Mouse (Mus musculus) erythroid progenitor cell, adult 5-6 weeks (primary cell): Measurements from ENCODE around the gene Ly6g6f. TPM values are rescaled to one million over a fixed set of nuclear protein-coding genes. Genes with fewer than 3 reads are reported as not detected.

Source experiments
- ATAC-seq: replicated peaks from 2 replicates; pipeline ENCODE4 v1.8.0; 2016; ENCODE audit warnings: moderate number of reproducible peaks, mild to moderate bottlenecking, moderate TSS enrichment, inconsistent platforms; ENCODE audit not compliant: poor library complexity, low FRiP score, severe bottlenecking
- total RNA-seq, 2 experiments: library from RNA; stranded (forward) in 1 of 2; stranded (reverse) in 1 of 2; fragments of 150-400 nt in 1 of 2; fragments of 186-747, 209-891 nt in 1 of 2; gene quantifications; 2 replicates each; pipeline versions ENCODE4 v1.2.3 to v1.2.4; 2015 to 2017; ENCODE audit warnings: low replicate concordance in 2 of 2

The Ly6g6f gene
- total RNA-seq, 2 experiments from 2014 or later: 3.8 TPM; not detected in 1

- peak; percentile 85 for ATAC-seq
Measured at GRCm38 (mm10) chr17:35058911-35059892, 26.2 kb downstream of the Ly6g6f start, which contains the start of gene Ddah2. Gene Ddah2, plus strand, starts transcription at chr17:35059035.

DNA sequence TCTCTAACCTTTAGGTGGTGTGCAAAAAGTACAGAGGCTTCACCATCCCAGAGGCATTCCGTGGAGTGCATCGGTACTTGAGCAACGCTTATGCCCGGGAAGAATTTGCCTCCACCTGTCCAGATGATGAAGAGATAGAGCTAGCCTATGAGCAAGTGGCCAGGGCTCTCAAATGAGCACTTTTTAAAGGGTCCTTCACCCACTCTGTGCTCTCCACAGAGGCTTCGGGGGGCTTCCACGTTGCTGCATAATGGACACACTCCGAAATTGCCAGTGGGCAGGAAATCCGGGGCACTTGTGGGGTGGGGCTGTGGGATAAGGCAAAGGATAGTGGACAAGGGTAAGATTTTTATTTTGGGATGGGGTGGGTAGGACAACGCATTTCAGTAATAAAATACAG is 27.1 kb downstream of the Ly6g6f start:
- ATAC-seq: no peak

DNA sequence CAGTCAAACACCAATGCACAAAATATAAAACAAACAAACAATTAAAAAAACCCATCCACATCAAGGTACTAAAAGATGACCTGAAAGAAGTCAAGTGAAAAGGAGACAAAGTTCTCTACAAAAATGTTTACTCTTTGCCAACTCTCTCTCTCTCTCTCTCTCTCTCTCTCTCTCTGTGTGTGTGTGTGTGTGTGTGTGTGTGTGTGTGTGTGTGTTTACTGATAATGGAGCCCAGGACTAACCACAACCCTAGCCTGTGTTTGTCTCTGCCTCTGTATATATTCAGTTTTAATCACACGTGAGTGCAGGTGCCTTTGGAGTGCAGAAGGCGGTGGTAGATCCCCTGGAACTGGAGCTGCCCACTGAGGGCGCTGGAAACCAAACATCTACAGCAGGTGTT is 28.3 kb downstream of the Ly6g6f start:
- no peak for ATAC-seq

GRCm38 (mm10) chr17:35055691-35056495 is 29.5 kb downstream of the Ly6g6f start:
- no peak for ATAC-seq

GRCm38 (mm10) chr17:35052271-35052798 is 33.1 kb downstream of the Ly6g6f start:
- no peak for ATAC-seq

GRCm38 (mm10) chr17:35051156-35052086 is 34.0 kb downstream of the Ly6g6f start:
- ATAC-seq: 0 out of 2 replicates have a peak, but pooled peaks have one; percentile 31

DNA sequence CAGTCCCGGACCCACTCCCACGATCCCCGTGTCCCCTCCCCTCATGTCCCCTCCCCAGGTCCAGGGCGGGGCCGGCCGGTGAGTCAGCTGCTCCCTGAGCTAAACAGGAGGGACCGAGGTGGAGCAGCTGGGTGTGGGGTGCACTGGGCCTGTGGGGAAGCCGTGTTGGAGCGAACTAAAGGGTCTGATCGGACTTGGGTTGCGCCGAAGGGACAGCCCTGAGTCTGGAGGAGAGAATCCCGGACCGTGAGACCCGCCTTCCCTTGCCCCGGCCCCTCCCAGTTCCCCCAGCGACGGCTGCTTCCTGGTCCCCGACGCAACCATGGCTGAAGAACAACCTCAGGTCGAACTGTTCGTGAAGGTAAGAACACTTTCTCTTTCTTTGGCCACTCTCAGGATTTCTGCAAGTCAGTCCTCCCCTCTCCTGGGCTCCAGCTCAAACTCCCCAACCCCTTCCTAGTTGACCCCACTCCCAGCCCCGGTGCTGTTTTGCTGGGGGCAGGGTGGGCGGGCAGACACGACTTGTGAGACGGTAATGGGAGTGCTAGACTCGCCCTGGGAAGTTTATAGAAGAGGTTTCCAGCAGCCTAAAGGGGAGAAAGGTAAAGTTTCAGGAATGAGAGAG is 35.2 kb downstream of the Ly6g6f start:
- peak; percentile 41 for ATAC-seq

- no peak for ATAC-seq
Measured at GRCm38 (mm10) chr17:35049561-35050016, 35.8 kb downstream of the Ly6g6f start, which contains the start of gene Clic1. Gene Clic1, plus strand, starts transcription at chr17:35049966.

DNA sequence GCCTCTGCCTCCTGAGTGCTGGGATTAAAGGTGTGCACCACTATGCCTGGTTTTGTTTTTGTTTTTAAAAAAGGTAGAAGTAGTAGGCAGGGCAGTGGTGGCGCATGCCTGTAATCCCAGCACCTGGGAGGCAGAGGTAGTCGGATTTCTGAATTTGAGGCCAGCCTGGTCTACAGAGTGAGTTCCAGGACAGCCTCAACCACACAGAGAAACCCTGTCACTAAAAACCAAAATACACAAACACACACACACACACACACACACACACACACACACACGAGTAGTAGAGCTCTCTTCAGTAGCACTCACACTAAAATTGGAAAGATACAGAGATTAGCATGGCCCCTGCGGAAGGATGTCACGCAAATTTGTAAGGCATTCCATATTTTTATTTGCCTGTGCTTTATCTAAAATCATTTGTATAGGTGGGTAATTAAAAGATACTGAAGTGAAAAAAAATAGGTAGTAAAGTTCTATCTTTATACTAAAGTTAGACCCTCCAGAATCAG is 36.4 kb downstream of the Ly6g6f start:
- no peak for ATAC-seq

DNA sequence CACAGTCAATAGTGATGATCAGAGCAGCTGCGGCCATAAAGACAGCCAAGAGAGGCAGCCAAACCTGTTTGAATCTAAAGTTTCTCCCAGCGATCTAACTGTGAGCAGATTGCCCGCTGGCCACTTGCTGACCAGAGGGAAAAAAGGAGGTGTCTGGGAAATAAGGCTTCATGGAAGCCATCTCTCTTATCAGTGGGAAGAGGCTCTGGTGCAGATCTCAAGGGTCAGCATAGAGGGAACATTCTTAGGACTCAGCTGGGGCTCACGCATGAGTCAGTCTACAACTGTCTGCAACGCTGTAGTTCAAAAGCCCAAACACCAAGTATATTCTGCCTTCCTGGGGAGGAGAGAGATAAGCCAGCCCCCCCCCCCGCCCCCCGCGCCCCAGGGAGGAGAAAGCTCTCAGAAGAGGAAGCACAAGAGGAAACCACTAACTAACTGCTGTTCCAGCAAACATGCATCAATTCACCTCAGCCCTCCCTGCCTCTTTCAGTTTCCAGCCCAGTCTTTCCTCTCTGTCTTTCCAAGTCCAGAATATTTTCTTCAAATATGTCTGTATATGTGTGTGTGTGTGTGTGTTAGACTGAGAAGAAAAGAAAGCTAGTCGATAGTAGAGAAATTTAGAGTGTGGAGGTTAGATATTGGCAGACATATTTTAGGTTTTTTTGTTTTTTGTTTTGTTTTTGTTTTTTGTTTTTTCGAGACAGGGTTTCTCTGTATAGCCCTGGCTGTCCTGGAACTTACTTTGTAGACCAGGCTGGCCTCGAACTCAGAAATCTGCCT is 37.1 kb downstream of the Ly6g6f start:
- ATAC-seq: no peak

GRCm38 (mm10) chr17:35047688-35048087 is 37.7 kb downstream of the Ly6g6f start:
- ATAC-seq: no peak

- ATAC-seq: peak; percentile 82
Measured at GRCm38 (mm10) chr17:35046681-35047455, 38.5 kb downstream of the Ly6g6f start, which contains the start of gene Msh5. Gene Msh5, minus strand, starts transcription at chr17:35046745.

GRCm38 (mm10) chr17:35045807-35046680 is 39.4 kb downstream of the Ly6g6f start:
- ATAC-seq: no peak

DNA sequence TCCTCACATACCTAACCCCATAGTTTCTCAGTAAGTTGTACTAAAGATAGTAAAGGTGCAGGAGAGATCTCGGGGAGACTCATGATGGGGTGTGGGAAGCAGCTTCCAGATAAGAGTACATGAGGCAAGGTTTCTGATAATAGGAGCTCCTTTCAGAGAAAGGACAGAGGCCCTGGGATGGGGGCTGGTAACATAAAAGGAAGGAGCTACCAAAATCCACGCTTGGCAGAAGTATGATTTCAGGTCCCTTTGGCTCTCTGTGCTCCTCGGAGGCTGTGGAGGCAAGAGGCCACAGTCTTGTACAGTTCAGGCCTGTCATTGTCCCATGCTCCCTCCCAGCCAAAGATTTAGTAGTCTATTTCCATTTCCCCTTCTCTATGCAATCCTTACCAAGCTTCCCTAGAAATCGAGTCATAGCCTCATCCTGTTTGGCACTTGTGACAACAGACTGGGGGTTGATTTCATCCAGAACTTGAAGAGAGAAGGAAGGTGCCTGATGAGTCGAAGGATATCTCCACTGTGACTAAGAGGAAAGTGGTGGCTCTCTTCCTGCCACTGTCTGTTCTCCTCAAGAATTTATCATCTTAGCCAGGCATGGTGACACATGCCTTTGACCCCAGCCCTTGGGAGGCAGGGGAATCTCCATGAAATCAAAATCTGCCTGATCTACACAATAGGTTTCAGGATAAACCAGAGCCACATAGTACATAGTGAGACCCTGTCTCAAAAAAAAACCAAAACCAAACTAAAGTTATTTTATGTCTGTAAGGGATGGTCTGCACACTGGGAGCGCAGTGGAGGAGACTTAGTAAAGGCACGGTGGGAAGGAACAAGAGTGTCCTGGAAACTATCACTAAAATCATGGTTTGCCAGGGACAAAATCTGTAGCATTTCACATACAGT is 40.3 kb downstream of the Ly6g6f start:
- ATAC-seq: no peak

GRCm38 (mm10) chr17:35043794-35044193 is 41.6 kb downstream of the Ly6g6f start:
- ATAC-seq: no peak
